Mouse (Mus musculus): ENCODE measurements around the gene 1700001K19Rik.

DNA sequence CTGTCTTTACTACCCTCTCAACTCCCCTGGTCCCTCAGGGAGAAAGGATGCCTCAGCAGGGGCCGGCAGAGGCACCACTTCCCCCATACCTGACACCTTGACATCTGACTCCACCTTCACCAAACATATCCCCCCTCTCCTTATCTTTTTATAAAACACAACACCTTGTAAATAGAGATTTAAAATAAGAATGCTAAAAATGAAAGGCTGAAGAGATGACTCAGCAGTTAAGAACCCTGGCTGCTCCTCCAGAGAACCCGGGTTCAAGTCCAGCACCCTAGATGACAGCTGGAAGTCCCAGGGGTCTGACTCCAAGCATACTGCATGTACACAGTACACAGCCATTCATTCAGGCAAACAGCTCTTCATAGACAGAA is 16.7 kb upstream of the 1700001K19Rik start:
- TF ChIP-seq CTCF (IDR thresholded peaks at IDR 0.05; ENCODE audit: low read depth, low read length) (no peak), POLR2A (IDR thresholded peaks at IDR 0.05; ENCODE audit: borderline replicate concordance, low read depth, low read length) (no peak)

All from bone marrow macrophage, adult 2 months (primary cell).